Mouse (Mus musculus): Measurements from ENCODE around the gene Sp110.
"Not testable (repeated sequence)": the region's sequence is repeated elsewhere in the genome, so short reads cannot be mapped to it uniquely, and the experiment has no call there.

The Sp110 gene

GRCm38 (mm10) chr1:85598271-85599012 is at the start of gene Sp110:
TSS of gene Sp110 (minus strand) at chr1:85598817.
- in situ Hi-C loops (cut with MboI, MseI), result loop anchor here (5.0 kb wide), 1 partner anchor 486 kb away; no protein-coding TSS in a partner anchor

GRCm38 (mm10) chr1:85638144-85638543 is 39.5 kb upstream of the Sp110 start:
- in situ Hi-C loops (cut with MboI, MseI), result loop anchor here (5.0 to 25.0 kb wide), 3 partner anchors 133 to 451 kb away; no protein-coding TSS in a partner anchor

GRCm38 (mm10) chr1:85636936-85637335 is 38.3 kb upstream of the Sp110 start:
- in situ Hi-C loops (cut with MboI, MseI), result loop anchor here (5.0 to 25.0 kb wide), 3 partner anchors 132 to 450 kb away; no protein-coding TSS in a partner anchor

- in situ Hi-C loops (cut with MboI, MseI), result not testable (repeated sequence)
Observed at GRCm38 (mm10) chr1:85618689-85619088, 20.1 kb upstream of the Sp110 start.

- in situ Hi-C loops (cut with MboI, MseI), result not testable (repeated sequence)
Observed at GRCm38 (mm10) chr1:85617161-85617560, 18.5 kb upstream of the Sp110 start.

GRCm38 (mm10) chr1:85615819-85616218 is 17.2 kb upstream of the Sp110 start:
- in situ Hi-C loops (cut with MboI, MseI), result not testable (repeated sequence)

GRCm38 (mm10) chr1:85615096-85615495 is 16.5 kb upstream of the Sp110 start:
- in situ Hi-C loops (cut with MboI, MseI), result not testable (repeated sequence)

- in situ Hi-C loops (cut with MboI, MseI), result not testable (repeated sequence)
Observed at GRCm38 (mm10) chr1:85610581-85610980, 12.0 kb upstream of the Sp110 start.

GRCm38 (mm10) chr1:85608361-85608760 is 9.7 kb upstream of the Sp110 start:
- in situ Hi-C loops (cut with MboI, MseI), result not testable (repeated sequence)

GRCm38 (mm10) chr1:85604341-85604740 is 5.7 kb upstream of the Sp110 start:
- in situ Hi-C loops (cut with MboI, MseI), result not testable (repeated sequence)

GRCm38 (mm10) chr1:85600794-85601193 is 2.2 kb upstream of the Sp110 start:
- in situ Hi-C loops (cut with MboI, MseI), result not testable (repeated sequence)

- in situ Hi-C loops (cut with MboI, MseI), result not testable (repeated sequence)
Observed at GRCm38 (mm10) chr1:85600078-85600477, 1.5 kb upstream of the Sp110 start, which contains the start of gene Sp140. TSS of gene Sp140 (plus strand) at chr1:85600378.

- in situ Hi-C loops (cut with MboI, MseI), result not testable (repeated sequence)
Observed at GRCm38 (mm10) chr1:85592526-85592925, 6.1 kb downstream of the Sp110 start.

- in situ Hi-C loops (cut with MboI, MseI), result loop anchor here (10.0 kb wide), 2 partner anchors 246 to 344 kb away; no protein-coding TSS in a partner anchor
Observed at GRCm38 (mm10) chr1:85588697-85589096, 9.9 kb downstream of the Sp110 start.

GRCm38 (mm10) chr1:85581518-85581917 is 17.1 kb downstream of the Sp110 start:
- in situ Hi-C loops (cut with MboI, MseI), result loop anchor here (5.0 to 10.0 kb wide), 3 partner anchors 156 to 337 kb away; no protein-coding TSS in a partner anchor

GRCm38 (mm10) chr1:85580578-85580977 is 18.0 kb downstream of the Sp110 start:
- in situ Hi-C loops (cut with MboI, MseI), result loop anchor here (5.0 to 10.0 kb wide), 3 partner anchors 157 to 336 kb away; no protein-coding TSS in a partner anchor

- in situ Hi-C loops (cut with MboI, MseI), result loop anchor here (5.0 to 10.0 kb wide), 3 partner anchors 157 to 335 kb away; no protein-coding TSS in a partner anchor
Observed at GRCm38 (mm10) chr1:85580148-85580534, 18.5 kb downstream of the Sp110 start.

GRCm38 (mm10) chr1:85579199-85580147 is 19.1 kb downstream of the Sp110 start:
- in situ Hi-C loops (cut with MboI, MseI), result loop anchor here (5.0 to 10.0 kb wide), 3 partner anchors 158 to 335 kb away; no protein-coding TSS in a partner anchor

GRCm38 (mm10) chr1:85578372-85579010 is 20.1 kb downstream of the Sp110 start:
- in situ Hi-C loops (cut with MboI, MseI), result not testable (repeated sequence)

GRCm38 (mm10) chr1:85575376-85575775 is 23.2 kb downstream of the Sp110 start, which contains the start of gene G530012D18Rik:
TSS of gene G530012D18Rik (plus strand) at chr1:85575676.
- in situ Hi-C loops (cut with MboI, MseI), result not testable (repeated sequence)

GRCm38 (mm10) chr1:85573554-85573953 is 25.1 kb downstream of the Sp110 start:
- in situ Hi-C loops (cut with MboI, MseI), result not testable (repeated sequence)
